ENCODE assay signal across 31 mouse cellular contexts in genomic region chr5:123665956-123666355, GRCm38 (mm10). TPM values are rescaled to one million over a fixed set of nuclear protein-coding genes. Genes with fewer than 3 reads are reported as not detected.
DNase-seq lines count a peak whose midpoint lies in the region; ATAC-seq and TF ChIP-seq lines count a peak whose summit lies in the region.
"Had no signal": no experiment of that assay in that cellular context is flagged by ENCODE, and none has a peak within 500 bp of the region (broad histone marks: within the 10 kb centered on the region; RNA-seq: fewer than 3 reads in every experiment).

No protein-coding gene starts in this region.

- no peaks in the 10 kb centered on the region for H3K36me3 ChIP-seq in heart, embryonic 16.5 days (ENCODE audit: control insufficient read depth, insufficient read depth)
- no peaks in the 10 kb centered on the region for H3K36me3 ChIP-seq in heart, embryonic 11.5 days (ENCODE audit: control insufficient read depth, insufficient read depth, low read length)
- H3K36me3 ChIP-seq in midbrain, embryonic 11.5 days (ENCODE audit: control insufficient read depth, insufficient read depth, low read length) = no peaks in the 10 kb centered on the region
- H3K36me3 ChIP-seq in midbrain, embryonic 13.5 days = no peaks in the 10 kb centered on the region
- H3K36me3 ChIP-seq in stomach, postnatal 0 days (ENCODE audit: control insufficient read depth, insufficient read depth, low read length) = no peaks in the 10 kb centered on the region
- H3K36me3 ChIP-seq: embryonic facial prominence, embryonic 12.5 days; forebrain, embryonic 10.5 days; forebrain, embryonic 15.5 days; hindbrain, embryonic 12.5 days; liver, embryonic 13.5 days; midbrain, embryonic 10.5 days; neural tube, embryonic 12.5 days had no signal

- TF ChIP-seq CTCF in gastrocnemius, adult 2 months (IDR thresholded peaks at IDR 0.05) = no peak
- no peak for TF ChIP-seq CTCF in stomach, postnatal 0 days (IDR thresholded peaks at IDR 0.05; ENCODE audit: low read depth)

- TF ChIP-seq EP300 in stomach, postnatal 0 days (optimal IDR thresholded peaks at IDR 0.05) = no peak

- no peak for ATAC-seq in heart, embryonic 16.5 days (replicated peaks; ENCODE audit: extremely low read depth, insufficient read depth, low FRiP score)
- ATAC-seq in heart, embryonic 11.5 days (replicated peaks; ENCODE audit: insufficient number of reproducible peaks, low FRiP score, low TSS enrichment) = no peak
- ATAC-seq in midbrain, embryonic 11.5 days (ENCODE audit: low FRiP score) = no peak
- no peak for ATAC-seq in midbrain, embryonic 13.5 days
- ATAC-seq in stomach, postnatal 0 days (ENCODE audit: low FRiP score, low TSS enrichment) = no peak
- ATAC-seq: activated CD4-positive, CD25-positive, alpha-beta regulatory T cell, adult 4 months; CD4-positive, CD25-positive, alpha-beta regulatory T cell, adult 4 months; forebrain, embryonic 15.5 days; intestine, postnatal 0 days had no signal

- H3K4me2 ChIP-seq in heart, embryonic 16.5 days (ENCODE audit: low read depth, low read length) = no peak overlapping the region
- no peak overlapping the region for H3K4me2 ChIP-seq in heart, embryonic 11.5 days
- no peak overlapping the region for H3K4me2 ChIP-seq in midbrain, embryonic 11.5 days
- H3K4me2 ChIP-seq in midbrain, embryonic 13.5 days (replicated peaks) = no peak overlapping the region
- no peak overlapping the region for H3K4me2 ChIP-seq in stomach, postnatal 0 days (replicated peaks; ENCODE audit: low read depth)
- H3K4me2 ChIP-seq: embryonic facial prominence, embryonic 12.5 days; forebrain, embryonic 15.5 days; hindbrain, embryonic 12.5 days; liver, embryonic 13.5 days; lung, embryonic 14.5 days; neural tube, embryonic 12.5 days had no signal

- no peak overlapping the region for H3K9ac ChIP-seq in heart, embryonic 16.5 days (ENCODE audit: low read length)
- H3K9ac ChIP-seq in heart, embryonic 11.5 days (ENCODE audit: low read depth, low read length) = no peak overlapping the region
- H3K9ac ChIP-seq in midbrain, embryonic 11.5 days (ENCODE audit: low read length) = no peak overlapping the region
- no peak overlapping the region for H3K9ac ChIP-seq in midbrain, embryonic 13.5 days (replicated peaks)
- H3K9ac ChIP-seq in stomach, postnatal 0 days (ENCODE audit: low read length) = no peak overlapping the region
- H3K9ac ChIP-seq: embryonic facial prominence, embryonic 12.5 days; forebrain, embryonic 15.5 days; hindbrain, embryonic 12.5 days; liver, embryonic 13.5 days; lung, embryonic 14.5 days; neural tube, embryonic 12.5 days had no signal

- H3K27ac ChIP-seq in gastrocnemius, adult 2 months = peak overlapping the region; percentile 97
- peak overlapping the region; percentile 74 for H3K27ac ChIP-seq in heart, embryonic 16.5 days (ENCODE audit: low read length)
- no peak overlapping the region for H3K27ac ChIP-seq in heart, embryonic 11.5 days (ENCODE audit: low read depth, low read length)
- H3K27ac ChIP-seq in midbrain, embryonic 11.5 days (ENCODE audit: low read depth, low read length) = no peak overlapping the region
- no peak overlapping the region for H3K27ac ChIP-seq in midbrain, embryonic 13.5 days
- no peak overlapping the region for H3K27ac ChIP-seq in stomach, postnatal 0 days (replicated peaks)
- H3K27ac ChIP-seq: embryonic facial prominence, embryonic 12.5 days; forebrain, embryonic 10.5 days; forebrain, embryonic 15.5 days; hindbrain, embryonic 12.5 days; liver, embryonic 13.5 days; midbrain, embryonic 10.5 days; neural tube, embryonic 12.5 days had no signal

- no peaks in the 10 kb centered on the region for H3K9me3 ChIP-seq in heart, embryonic 16.5 days (replicated peaks; ENCODE audit: control insufficient read depth, low read length)
- no peaks in the 10 kb centered on the region for H3K9me3 ChIP-seq in heart, embryonic 11.5 days (replicated peaks; ENCODE audit: control insufficient read depth, low read length)
- H3K9me3 ChIP-seq in midbrain, embryonic 11.5 days (ENCODE audit: control insufficient read depth, low read length) = no peaks in the 10 kb centered on the region
- no peaks in the 10 kb centered on the region for H3K9me3 ChIP-seq in midbrain, embryonic 13.5 days
- no peaks in the 10 kb centered on the region for H3K9me3 ChIP-seq in stomach, postnatal 0 days (ENCODE audit: control insufficient read depth, low read length)
- H3K9me3 ChIP-seq: embryonic facial prominence, embryonic 12.5 days; forebrain, embryonic 10.5 days; forebrain, embryonic 15.5 days; hindbrain, embryonic 12.5 days; liver, embryonic 13.5 days; midbrain, embryonic 10.5 days; neural tube, embryonic 12.5 days had no signal

- peaks cover 56% of the 10 kb centered on the region for H3K4me1 ChIP-seq in heart, embryonic 16.5 days (ENCODE audit: control insufficient read depth, insufficient read depth, low read length)
- H3K4me1 ChIP-seq in heart, embryonic 11.5 days (ENCODE audit: control insufficient read depth, insufficient read depth, low read length) = peaks cover 44% of the 10 kb centered on the region
- H3K4me1 ChIP-seq in midbrain, embryonic 11.5 days (ENCODE audit: control insufficient read depth, insufficient read depth, low read length) = peaks cover under 1% of the 10 kb centered on the region; the same call in 1 of the 2 replicates
- peaks cover 9% of the 10 kb centered on the region; the same call in 1 of the 2 replicates for H3K4me1 ChIP-seq in midbrain, embryonic 13.5 days (replicated peaks)
- peaks cover 3% of the 10 kb centered on the region; the same call in 1 of the 2 replicates for H3K4me1 ChIP-seq in stomach, postnatal 0 days (replicated peaks; ENCODE audit: control insufficient read depth, insufficient read depth)
- H3K4me1 ChIP-seq: forebrain, embryonic 15.5 days had no signal

- H3K4me3 ChIP-seq in gastrocnemius, adult 2 months = peak overlapping the region; percentile 73
- H3K4me3 ChIP-seq in heart, embryonic 16.5 days (ENCODE audit: low read length) = no peak overlapping the region
- H3K4me3 ChIP-seq in heart, embryonic 11.5 days (ENCODE audit: low read depth, low read length) = no peak overlapping the region
- no peak overlapping the region for H3K4me3 ChIP-seq in midbrain, embryonic 11.5 days (ENCODE audit: low read depth, low read length)
- H3K4me3 ChIP-seq in midbrain, embryonic 13.5 days (replicated peaks) = no peak overlapping the region
- no peak overlapping the region for H3K4me3 ChIP-seq in stomach, postnatal 0 days (ENCODE audit: low read depth, low read length)
- H3K4me3 ChIP-seq: embryonic facial prominence, embryonic 12.5 days; forebrain, embryonic 10.5 days; forebrain, embryonic 15.5 days; hindbrain, embryonic 12.5 days; liver, embryonic 13.5 days; midbrain, embryonic 10.5 days; myocyte; neural tube, embryonic 12.5 days had no signal

- no peaks in the 10 kb centered on the region for H3K27me3 ChIP-seq in heart, embryonic 16.5 days (ENCODE audit: control insufficient read depth, insufficient read depth, low read length)
- H3K27me3 ChIP-seq in heart, embryonic 11.5 days (ENCODE audit: control insufficient read depth, insufficient read depth, low read length) = no peaks in the 10 kb centered on the region
- H3K27me3 ChIP-seq in midbrain, embryonic 11.5 days (ENCODE audit: control insufficient read depth, insufficient read depth, low read length) = no peaks in the 10 kb centered on the region
- H3K27me3 ChIP-seq in midbrain, embryonic 13.5 days = no peaks in the 10 kb centered on the region
- H3K27me3 ChIP-seq in stomach, postnatal 0 days (ENCODE audit: control insufficient read depth, insufficient read depth, low read length) = no peaks in the 10 kb centered on the region
- H3K27me3 ChIP-seq: embryonic facial prominence, embryonic 12.5 days; forebrain, embryonic 15.5 days; hindbrain, embryonic 12.5 days; liver, embryonic 13.5 days; neural tube, embryonic 12.5 days had no signal

- DNase-seq in gastrocnemius, adult 2 months = peak; percentile 60
- DNase-seq in gastrocnemius, postnatal 36 days = no peak
- DNase-seq in midbrain, embryonic 11.5 days (ENCODE audit: low spot score, missing footprints) = peak; percentile 28
- no peak for DNase-seq in stomach, postnatal 0 days (ENCODE audit: low spot score)
- DNase-seq: adrenal gland, postnatal 10 days; cerebellum, adult 11-12 months; cerebellum, adult 9-11 months; embryo, embryonic 11 days; gastrocnemius, postnatal 10 days; heart, postnatal 14 days; kidney, adult 9 months; kidney, postnatal 10 days; layer of hippocampus, postnatal 36 days; left cerebral cortex, postnatal 4 days; liver, embryonic 13.5 days; lung, embryonic 14.5 days; right cerebral cortex, postnatal 4 days; thymus, postnatal 14 days had no signal

- intact Hi-C loops in gastrocnemius, adult 2 months (cut with DNase I) = no loop called here
- intact Hi-C loops in gastrocnemius, postnatal 36 days (cut with DNase I) = no loop called here

- 64% methylated on average over 7 of the region's 7 CpGs for WGBS in heart, embryonic 16.5 days
- 66% methylated on average over 7 of the region's 7 CpGs for WGBS in heart, embryonic 11.5 days (ENCODE audit: insufficient replicate concordance)
- 91% methylated on average over 7 of the region's 7 CpGs for WGBS in midbrain, embryonic 11.5 days
- 84% methylated on average over 7 of the region's 7 CpGs for WGBS in midbrain, embryonic 13.5 days
- WGBS in stomach, postnatal 0 days = 80% methylated on average over 7 of the region's 7 CpGs

RNA-seq across cellular contexts. Expression of gene Clip1, which starts 18.5 kb away (rescaled TPM):
- total RNA-seq in gastrocnemius, adult 2 months (2021) = 100 to 1,000 TPM; 286 to 331 TPM
- total RNA-seq in gastrocnemius, postnatal 36 days (2021) = 100 to 1,000 TPM; 264 to 276 TPM
- polyA plus RNA-seq in heart, embryonic 16.5 days (2015; fragmentation: Nextera tagmentation; extraction: Ambion mirVana) = 53.1 and 54.0 TPM in 2 replicates
- 45.2 TPM in 2 replicates for polyA plus RNA-seq in heart, embryonic 11.5 days (2014; fragmentation: Nextera tagmentation; extraction: Ambion mirVana)
- polyA plus RNA-seq in midbrain, embryonic 11.5 days (2014; fragmentation: Nextera tagmentation; extraction: Ambion mirVana) = 42.8 and 46.8 TPM in 2 replicates
- polyA plus RNA-seq in midbrain, embryonic 13.5 days (2015; fragmentation: Nextera tagmentation; extraction: Ambion mirVana) = 81.1 and 81.2 TPM in 2 replicates
- 36.1 and 41.4 TPM in 2 replicates for polyA plus RNA-seq in stomach, postnatal 0 days (2015; fragmentation: Nextera tagmentation; extraction: Ambion mirVana)

RNA-seq across cellular contexts. Expression of gene Zcchc8, which starts 54.9 kb away (rescaled TPM):
- 10 to 100 TPM; 17.1 to 22.0 TPM for total RNA-seq in gastrocnemius, adult 2 months (2021)
- total RNA-seq in gastrocnemius, postnatal 36 days (2021) = 10 to 100 TPM in 1 of 2 experiments, 1 to 10 TPM in 1; 9.9 to 17.6 TPM
- polyA plus RNA-seq in heart, embryonic 16.5 days (2015; fragmentation: Nextera tagmentation; extraction: Ambion mirVana) = 53.5 and 58.5 TPM in 2 replicates
- polyA plus RNA-seq in heart, embryonic 11.5 days (2014; fragmentation: Nextera tagmentation; extraction: Ambion mirVana) = 64.6 and 65.7 TPM in 2 replicates
- 80.8 and 84.7 TPM in 2 replicates for polyA plus RNA-seq in midbrain, embryonic 11.5 days (2014; fragmentation: Nextera tagmentation; extraction: Ambion mirVana)
- polyA plus RNA-seq in midbrain, embryonic 13.5 days (2015; fragmentation: Nextera tagmentation; extraction: Ambion mirVana) = 81.8 and 83.6 TPM in 2 replicates
- 26.1 and 27.3 TPM in 2 replicates for polyA plus RNA-seq in stomach, postnatal 0 days (2015; fragmentation: Nextera tagmentation; extraction: Ambion mirVana)

Comparison
In these comparisons a context has a peak if more than half of its experiments do, and no peak if none do; other contexts are left out.
1. DNase-seq: peak in gastrocnemius, adult 2 months (single experiment) and midbrain, embryonic 11.5 days (single experiment); none in gastrocnemius, postnatal 36 days (0 of 2) and stomach, postnatal 0 days (single experiment).
2. H3K27ac ChIP-seq: peak in gastrocnemius, adult 2 months (single experiment) and heart, embryonic 16.5 days (single experiment); none in heart, embryonic 11.5 days (single experiment), midbrain, embryonic 11.5 days (single experiment), midbrain, embryonic 13.5 days (single experiment) and stomach, postnatal 0 days (single experiment).